Mouse (Mus musculus) spleen, postnatal 0 days (tissue): Measurements from ENCODE around the gene Olfr1350. TPM values are rescaled to one million over a fixed set of nuclear protein-coding genes. Genes with fewer than 3 reads are reported as not detected.

Source experiments
- polyA plus RNA-seq: library from polyadenylated mRNA; unstranded; fragments of >200 nt; fragmentation: Nextera tagmentation; extraction: Ambion mirVana; gene quantifications from 2 replicates; pipeline ENCODE4 v1.2.1, GENCODE M21; 2015

Gene Olfr1350
- not detected in 2 replicates for polyA plus RNA-seq

DNA sequence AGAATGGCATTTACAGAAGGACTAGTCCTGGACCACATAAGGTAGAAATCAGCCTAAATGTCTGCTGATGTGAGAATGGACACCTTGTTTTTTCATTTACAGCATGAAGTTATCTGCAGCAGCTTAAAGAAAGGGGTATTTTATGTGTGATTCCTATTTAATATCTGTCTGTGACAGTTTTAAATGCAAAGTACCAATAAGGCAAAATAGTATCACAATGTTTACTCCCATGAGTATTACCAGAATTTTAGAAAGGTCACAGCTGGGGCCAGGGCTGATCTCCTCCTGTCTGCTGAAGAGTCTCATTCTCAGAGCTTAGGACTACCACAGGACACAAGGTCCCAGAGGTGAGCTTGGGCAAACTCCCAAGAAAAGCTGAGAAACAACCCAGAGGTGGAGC lies at the start of gene Olfr1350:
Olfr1350 (plus strand) TSS at position 301 of the 400 bp plus-strand sequence.

GRCm38 (mm10) chr7:6522850-6523249 lies 41.8 kb upstream of the Olfr1350 start, which contains the start of gene Olfr1349:
Olfr1349 (minus strand) TSS chr7:6522950.

Other genes with a start within 250 kb of the Olfr1350 start
- gene Zfp583, start 233.6 kb upstream of the Olfr1350 start, polyA plus RNA-seq = 1.8 and 2.0 TPM in 2 replicates
- 0.28 and 0.38 TPM in 2 replicates for gene Gm3854, start 221.1 kb upstream of the Olfr1350 start, polyA plus RNA-seq
- gene Zfp78, start 201.6 kb upstream of the Olfr1350 start, polyA plus RNA-seq = 1.1 and 1.4 TPM in 2 replicates
- gene Zfp28, start 181.5 kb upstream of the Olfr1350 start, polyA plus RNA-seq = 1.4 and 1.5 TPM in 2 replicates
- 0.21 TPM in 1 of 2 replicates, not detected in the other for gene Smim17, start 166.1 kb upstream of the Olfr1350 start, polyA plus RNA-seq
- gene Gm20715, start 154.6 kb upstream of the Olfr1350 start, polyA plus RNA-seq = not detected in 2 replicates
- not detected in 2 replicates for gene Olfr1344, start 126.2 kb upstream of the Olfr1350 start, polyA plus RNA-seq
- not detected in 2 replicates for gene Olfr1336, start 108.7 kb upstream of the Olfr1350 start, polyA plus RNA-seq
- gene Olfr1346, start 97.7 kb upstream of the Olfr1350 start, polyA plus RNA-seq = not detected in 2 replicates
- not detected in 2 replicates for gene Olfr5, start 77.9 kb upstream of the Olfr1350 start, polyA plus RNA-seq
- gene Olfr1347, start 65.1 kb upstream of the Olfr1350 start, polyA plus RNA-seq = not detected in 2 replicates
- not detected in 2 replicates for gene Olfr1348, start 56.1 kb upstream of the Olfr1350 start, polyA plus RNA-seq
- gene Olfr1349, start 41.9 kb upstream of the Olfr1350 start, polyA plus RNA-seq = not detected in 2 replicates
- gene Zim1, start 131.6 kb downstream of the Olfr1350 start, polyA plus RNA-seq = 1.1 and 1.2 TPM in 2 replicates
- 18.2 and 25.5 TPM in 2 replicates for gene Peg3, start 165.6 kb downstream of the Olfr1350 start, polyA plus RNA-seq
- 0.24 and 0.30 TPM in 2 replicates for gene Usp29, start 165.7 kb downstream of the Olfr1350 start, polyA plus RNA-seq